Mouse (Mus musculus): Measurements from ENCODE around the gene Greb1. TPM values are rescaled to one million over a fixed set of nuclear protein-coding genes. Genes with fewer than 3 reads are reported as not detected.

The Greb1 gene
- polyA plus RNA-seq, 2 experiments, result 0.41 to 1.1 TPM

DNA sequence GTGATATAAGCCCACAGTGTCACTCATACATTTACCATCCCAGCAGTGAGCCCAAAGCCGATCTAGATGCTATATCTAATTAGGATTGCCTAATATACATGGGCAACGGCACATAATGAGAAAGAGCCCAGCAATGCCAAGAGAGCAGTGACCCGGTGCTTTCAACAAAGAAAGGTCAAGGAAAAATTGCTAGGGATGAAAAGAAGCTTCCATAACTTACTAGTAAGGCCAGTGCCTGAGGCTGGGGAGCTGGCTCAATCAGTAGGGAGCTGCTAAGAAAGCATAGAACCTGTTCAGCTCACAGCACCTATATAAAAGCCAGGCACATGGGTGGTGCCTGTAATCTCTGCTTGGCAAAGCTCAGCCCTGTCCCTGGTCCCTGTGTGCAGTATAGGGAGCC is 20.4 kb downstream of the Greb1 start:
- peaks cover 0 to 7% of the 10 kb centered on the region in 2 experiments; a peak in 2 of 4 replicates for H3K4me1 ChIP-seq (replicated peaks; ENCODE audit: control insufficient read depth in 2 of 2, insufficient read depth in 2 of 2, low read length in 1 of 2)
- no peak overlapping the region for H3K9ac ChIP-seq (replicated peaks)
- no peak for DNase-seq (ENCODE audit: low read depth in 3 of 3, low spot score in 3 of 3)
- TF ChIP-seq EP300 (IDR thresholded peaks at IDR 0.05; ENCODE audit: low read depth) (no peak), CTCF (IDR thresholded peaks at IDR 0.05; ENCODE audit: low read depth) (no peak)
- ATAC-seq (ENCODE audit: insufficient read depth), result no peak
- H3K36me3 ChIP-seq (replicated peaks; ENCODE audit: control insufficient read depth, insufficient read depth, low read depth), result no peaks in the 10 kb centered on the region
- H3K4me3 ChIP-seq (ENCODE audit: insufficient read depth in 1 of 2, low read depth in 2 of 2, low read length in 2 of 2), result no peak overlapping the region
- WGBS (ENCODE audit: insufficient replicate concordance), result 55% methylated on average over 3 of the region's 3 CpGs
- H3K27me3 ChIP-seq (ENCODE audit: control insufficient read depth, insufficient read depth, low read length), result no peaks in the 10 kb centered on the region
- no peak overlapping the region for H3K4me2 ChIP-seq (ENCODE audit: low read depth)
- no peaks in the 10 kb centered on the region for H3K9me3 ChIP-seq (ENCODE audit: control insufficient read depth, low read length)
- H3K27ac ChIP-seq, result no peak overlapping the region

DNA sequence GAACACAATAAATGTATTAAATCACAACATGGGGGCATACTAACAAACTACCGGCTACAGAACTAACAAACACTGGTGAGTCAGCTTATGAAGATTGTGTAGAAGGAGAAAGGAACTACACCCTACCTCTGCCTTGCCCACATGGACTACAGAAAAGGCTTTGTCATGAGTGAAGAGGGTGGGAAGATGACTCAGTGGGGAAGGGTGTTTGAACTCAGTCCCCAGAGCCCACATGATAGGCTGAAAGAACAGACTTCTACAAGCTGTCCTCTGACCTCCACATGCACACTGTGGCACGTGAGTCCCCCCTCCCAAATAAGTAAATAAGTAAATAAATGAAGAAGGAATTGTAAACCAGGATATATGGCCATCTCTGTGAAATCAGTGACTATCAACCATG is 21.5 kb downstream of the Greb1 start:
- Histone ChIP-seq H3K27ac (no peak overlapping the region), H3K9me3 (ENCODE audit: control insufficient read depth, low read length) (no peaks in the 10 kb centered on the region), H3K27me3 (ENCODE audit: control insufficient read depth, insufficient read depth, low read length) (no peaks in the 10 kb centered on the region), H3K4me3 (ENCODE audit: insufficient read depth in 1 of 2, low read depth in 2 of 2, low read length in 2 of 2) (no peak overlapping the region), H3K9ac (replicated peaks) (no peak overlapping the region), H3K4me1 (replicated peaks; ENCODE audit: control insufficient read depth in 2 of 2, insufficient read depth in 2 of 2, low read length in 1 of 2) (peaks cover 0 to 7% of the 10 kb centered on the region in 2 experiments; a peak in 2 of 4 replicates), H3K36me3 (replicated peaks; ENCODE audit: control insufficient read depth, insufficient read depth, low read depth) (no peaks in the 10 kb centered on the region), H3K4me2 (ENCODE audit: low read depth) (no peak overlapping the region)
- no peak for DNase-seq (ENCODE audit: low read depth in 3 of 3, low spot score in 3 of 3)
- no peak for TF ChIP-seq EP300 (IDR thresholded peaks at IDR 0.05; ENCODE audit: low read depth)
- TF ChIP-seq CTCF (IDR thresholded peaks at IDR 0.05; ENCODE audit: low read depth), result no peak
- 43% methylated on average over 2 of the region's 2 CpGs for WGBS (ENCODE audit: insufficient replicate concordance)
- no peak for ATAC-seq (ENCODE audit: insufficient read depth)

DNA sequence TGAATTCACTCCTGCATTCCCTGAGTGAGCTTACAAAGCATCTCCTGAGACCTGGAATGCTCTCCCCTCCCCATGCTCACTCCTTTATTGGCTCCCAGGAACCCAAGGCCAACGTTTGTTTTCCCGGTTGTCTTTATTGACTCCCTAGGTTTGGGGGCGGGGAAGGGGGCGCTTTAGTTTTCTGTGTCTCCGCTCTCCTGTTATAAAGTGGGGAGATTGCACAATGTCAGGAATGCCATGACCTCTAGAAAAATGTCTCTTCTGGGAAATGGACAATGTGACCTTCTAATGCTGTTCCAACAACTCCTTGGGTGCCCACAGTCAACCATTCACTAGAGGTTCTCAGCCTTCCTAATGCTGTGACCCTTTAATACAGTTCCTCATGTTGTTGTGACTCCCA is 22.2 kb downstream of the Greb1 start:
- no peak for TF ChIP-seq CTCF (IDR thresholded peaks at IDR 0.05; ENCODE audit: low read depth)
- no peak for TF ChIP-seq EP300 (IDR thresholded peaks at IDR 0.05; ENCODE audit: low read depth)
- no peak for DNase-seq (ENCODE audit: low read depth in 3 of 3, low spot score in 3 of 3)
- no peaks in the 10 kb centered on the region for H3K36me3 ChIP-seq (replicated peaks; ENCODE audit: control insufficient read depth, insufficient read depth, low read depth)
- 0 out of 2 replicates have a peak, but pooled peaks have one; percentile 18 for ATAC-seq (ENCODE audit: insufficient read depth)
- no peak overlapping the region for H3K4me2 ChIP-seq (ENCODE audit: low read depth)
- H3K4me3 ChIP-seq (ENCODE audit: insufficient read depth in 1 of 2, low read depth in 2 of 2, low read length in 2 of 2), result no peak overlapping the region
- no peaks in the 10 kb centered on the region for H3K9me3 ChIP-seq (ENCODE audit: control insufficient read depth, low read length)
- no peak overlapping the region for H3K27ac ChIP-seq
- H3K4me1 ChIP-seq (replicated peaks; ENCODE audit: control insufficient read depth in 2 of 2, insufficient read depth in 2 of 2, low read length in 1 of 2), result peaks cover 0 to 7% of the 10 kb centered on the region in 2 experiments; a peak in 2 of 4 replicates
- WGBS (ENCODE audit: insufficient replicate concordance), result 62% methylated on average over 5 of the region's 5 CpGs
- H3K27me3 ChIP-seq (ENCODE audit: control insufficient read depth, insufficient read depth, low read length), result no peaks in the 10 kb centered on the region
- H3K9ac ChIP-seq (replicated peaks), result no peak overlapping the region

DNA sequence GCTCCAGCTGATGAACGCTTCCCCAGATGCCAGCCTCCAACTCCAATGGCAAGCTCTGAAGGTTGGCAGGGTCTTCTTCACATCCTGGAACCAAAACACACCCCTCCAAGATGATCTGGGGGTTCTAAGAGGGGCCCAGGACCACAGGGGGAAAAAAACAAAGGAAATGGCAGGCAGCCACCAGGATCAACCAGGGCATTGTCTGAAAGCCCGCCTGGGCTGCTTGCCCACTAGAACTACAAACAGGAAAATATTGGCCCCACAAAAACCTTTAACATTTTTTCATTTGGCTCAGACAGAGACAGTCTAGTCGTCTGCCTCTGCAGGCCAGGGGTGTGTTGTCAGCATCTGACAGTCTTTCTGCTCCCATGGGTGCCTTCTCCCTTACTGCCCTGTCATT is 25.3 kb downstream of the Greb1 start:
- Histone ChIP-seq H3K9me3 (ENCODE audit: control insufficient read depth, low read length) (no peaks in the 10 kb centered on the region), H3K9ac (replicated peaks) (no peak overlapping the region), H3K27me3 (ENCODE audit: control insufficient read depth, insufficient read depth, low read length) (no peaks in the 10 kb centered on the region), H3K36me3 (replicated peaks; ENCODE audit: control insufficient read depth, insufficient read depth, low read depth) (no peaks in the 10 kb centered on the region), H3K4me1 (replicated peaks; ENCODE audit: control insufficient read depth in 2 of 2, insufficient read depth in 2 of 2, low read length in 1 of 2) (peaks cover 0 to 8% of the 10 kb centered on the region in 2 experiments; a peak in 2 of 4 replicates), H3K4me2 (ENCODE audit: low read depth) (no peak overlapping the region), H3K27ac (no peak overlapping the region), H3K4me3 (ENCODE audit: insufficient read depth in 1 of 2, low read depth in 2 of 2, low read length in 2 of 2) (no peak overlapping the region)
- DNase-seq (ENCODE audit: low read depth in 3 of 3, low spot score in 3 of 3) (no peak), ATAC-seq (ENCODE audit: insufficient read depth) (no peak)
- 46% methylated on average over 3 of the region's 3 CpGs for WGBS (ENCODE audit: insufficient replicate concordance)
- TF ChIP-seq EP300 (IDR thresholded peaks at IDR 0.05; ENCODE audit: low read depth) (no peak), CTCF (IDR thresholded peaks at IDR 0.05; ENCODE audit: low read depth) (no peak)

DNA sequence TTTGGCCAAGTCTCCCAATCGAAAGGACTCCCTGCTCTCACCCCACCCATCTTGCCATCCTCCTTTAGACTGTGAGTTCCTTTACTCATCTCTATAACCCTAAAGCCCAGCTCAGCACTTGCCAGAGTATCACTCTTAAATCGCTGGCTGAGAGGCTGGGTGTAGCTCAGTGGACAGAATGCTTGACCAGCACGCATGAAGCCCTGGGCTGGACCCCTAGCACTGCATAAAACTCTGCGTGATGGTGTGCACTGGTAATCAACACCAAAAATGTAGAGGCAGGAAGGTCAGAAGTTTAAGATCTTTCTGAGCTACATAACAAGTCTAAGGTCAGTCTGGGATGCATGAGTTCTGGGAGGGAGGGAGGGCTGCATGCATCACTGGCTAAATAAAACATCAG is 26.1 kb downstream of the Greb1 start:
- Histone ChIP-seq H3K9me3 (ENCODE audit: control insufficient read depth, low read length) (no peaks in the 10 kb centered on the region), H3K4me3 (ENCODE audit: insufficient read depth in 1 of 2, low read depth in 2 of 2, low read length in 2 of 2) (no peak overlapping the region), H3K4me2 (ENCODE audit: low read depth) (no peak overlapping the region), H3K36me3 (replicated peaks; ENCODE audit: control insufficient read depth, insufficient read depth, low read depth) (no peaks in the 10 kb centered on the region), H3K9ac (replicated peaks) (no peak overlapping the region), H3K27ac (no peak overlapping the region), H3K4me1 (replicated peaks; ENCODE audit: control insufficient read depth in 2 of 2, insufficient read depth in 2 of 2, low read length in 1 of 2) (peaks cover 0 to 11% of the 10 kb centered on the region in 2 experiments; a peak in 2 of 4 replicates), H3K27me3 (ENCODE audit: control insufficient read depth, insufficient read depth, low read length) (no peaks in the 10 kb centered on the region)
- ATAC-seq (ENCODE audit: insufficient read depth) (no peak), DNase-seq (ENCODE audit: low read depth in 3 of 3, low spot score in 3 of 3) (no peak)
- WGBS (ENCODE audit: insufficient replicate concordance), result 62% methylated on average over 4 of the region's 4 CpGs
- no peak for TF ChIP-seq CTCF (IDR thresholded peaks at IDR 0.05; ENCODE audit: low read depth)
- no peak for TF ChIP-seq EP300 (IDR thresholded peaks at IDR 0.05; ENCODE audit: low read depth)

Measured in liver, embryonic 14.5 days (tissue).